Mouse (Mus musculus) heart, postnatal 0 days (tissue): Measurements from ENCODE around the gene Wnt3a.

Source experiments
- CTCF ChIP-seq: IDR thresholded peaks from 2 replicates; pipeline ENCODE4 v1.5.1; 2016; ENCODE audit warnings: antibody characterized with exemption, control low read depth, low read depth
- EP300 ChIP-seq: IDR thresholded peaks from 2 replicates; pipeline ENCODE4 v1.6.1; 2016; ENCODE audit warnings: antibody characterized with exemption, low read depth

- TF ChIP-seq CTCF (peak; percentile 69), EP300 (no peak)
These were observed 81.5 kb downstream of the Wnt3a start for GRCm38 (mm10) chr11:59209003-59209441.
